Mouse (Mus musculus): ENCODE results near the gene Itgae. TPM values are rescaled to one million over a fixed set of nuclear protein-coding genes. Genes with fewer than 3 reads are reported as not detected.

Itgae gene
- polyA plus RNA-seq (2015; fragmentation: Nextera tagmentation; extraction: Ambion mirVana) = 0.37 TPM in 2 replicates

GRCm38 (mm10) chr11:73090283-73090682, at the start of gene Itgae:
Gene Itgae (plus strand): TSS chr11:73090583.
- no peak for ATAC-seq
- Histone ChIP-seq H3K4me3 (ENCODE audit: low read length) (no peak within 1 kb of the TSS), H3K9me3 (ENCODE audit: control insufficient read depth, low read length) (no peaks in the 10 kb centered on the region), H3K9ac (ENCODE audit: low read depth, low read length) (no peak within 1 kb of the TSS), H3K4me1 (ENCODE audit: control insufficient read depth, insufficient read depth, low read length) (no peaks in the 10 kb centered on the region), H3K27me3 (replicated peaks; ENCODE audit: control insufficient read depth, insufficient read depth, low read length) (no peaks in the 10 kb centered on the region), H3K27ac (ENCODE audit: low read length) (no peak within 1 kb of the TSS), H3K36me3 (ENCODE audit: control insufficient read depth, insufficient read depth, low read length) (no peaks in the 10 kb centered on the region), H3K4me2 (ENCODE audit: low read depth, low read length) (no peak within 1 kb of the TSS)
- 82% methylated on average over 4 of the region's 4 CpGs for WGBS

- ATAC-seq = no peak
- no peaks in the 10 kb centered on the region for H3K36me3 ChIP-seq (ENCODE audit: control insufficient read depth, insufficient read depth, low read length)
- no peaks in the 10 kb centered on the region for H3K9me3 ChIP-seq (ENCODE audit: control insufficient read depth, low read length)
- H3K4me1 ChIP-seq (ENCODE audit: control insufficient read depth, insufficient read depth, low read length) = peaks cover 12% of the 10 kb centered on the region
- H3K9ac ChIP-seq (ENCODE audit: low read depth, low read length) = no peak overlapping the region
- H3K4me3 ChIP-seq (ENCODE audit: low read length) = no peak overlapping the region
- no peaks in the 10 kb centered on the region for H3K27me3 ChIP-seq (replicated peaks; ENCODE audit: control insufficient read depth, insufficient read depth, low read length)
- H3K27ac ChIP-seq (ENCODE audit: low read length) = no peak overlapping the region
- no peak overlapping the region for H3K4me2 ChIP-seq (ENCODE audit: low read depth, low read length)
- 50% methylated on average over 6 of the region's 6 CpGs for WGBS
Measured at GRCm38 (mm10) chr11:73044229-73044755, 46.1 kb upstream of the Itgae start.

GRCm38 (mm10) chr11:73044789-73045188, 45.6 kb upstream of the Itgae start:
- 72% methylated on average over 4 of the region's 4 CpGs for WGBS
- Histone ChIP-seq H3K4me3 (ENCODE audit: low read length) (no peak overlapping the region), H3K4me2 (ENCODE audit: low read depth, low read length) (no peak overlapping the region)

GRCm38 (mm10) chr11:73047542-73047996, 42.8 kb upstream of the Itgae start, which contains the start of gene Ncbp3:
Gene Ncbp3 (plus strand): TSS chr11:73047783.
- peak; percentile 97 for ATAC-seq
- peaks cover 7% of the 10 kb centered on the region for H3K36me3 ChIP-seq (ENCODE audit: control insufficient read depth, insufficient read depth, low read length)
- peak within 1 kb of the TSS; percentile 89 for H3K27ac ChIP-seq (ENCODE audit: low read length)
- peaks cover 12% of the 10 kb centered on the region for H3K4me1 ChIP-seq (ENCODE audit: control insufficient read depth, insufficient read depth, low read length)
- peak within 1 kb of the TSS; percentile 99 for H3K9ac ChIP-seq (ENCODE audit: low read depth, low read length)
- peak within 1 kb of the TSS; percentile 95 for H3K4me3 ChIP-seq (ENCODE audit: low read length)
- H3K9me3 ChIP-seq (ENCODE audit: control insufficient read depth, low read length) = no peaks in the 10 kb centered on the region
- under 1% methylated on average over 39 of the region's 39 CpGs for WGBS
- no peaks in the 10 kb centered on the region for H3K27me3 ChIP-seq (replicated peaks; ENCODE audit: control insufficient read depth, insufficient read depth, low read length)
- peak within 1 kb of the TSS; percentile 79 for H3K4me2 ChIP-seq (ENCODE audit: low read depth, low read length)

More at GRCm38 (mm10) chr11:73044789-73045188, 45.6 kb upstream of the Itgae start:
- Histone ChIP-seq H3K4me1 (ENCODE audit: control insufficient read depth, insufficient read depth, low read length) (peaks cover 12% of the 10 kb centered on the region), H3K9ac (ENCODE audit: low read depth, low read length) (no peak overlapping the region), H3K27ac (ENCODE audit: low read length) (no peak overlapping the region), H3K9me3 (ENCODE audit: control insufficient read depth, low read length) (no peaks in the 10 kb centered on the region), H3K36me3 (ENCODE audit: control insufficient read depth, insufficient read depth, low read length) (no peaks in the 10 kb centered on the region), H3K27me3 (replicated peaks; ENCODE audit: control insufficient read depth, insufficient read depth, low read length) (no peaks in the 10 kb centered on the region)
- ATAC-seq = no peak

- Histone ChIP-seq H3K9me3 (ENCODE audit: control insufficient read depth, low read length) (no peaks in the 10 kb centered on the region), H3K27me3 (replicated peaks; ENCODE audit: control insufficient read depth, insufficient read depth, low read length) (no peaks in the 10 kb centered on the region), H3K27ac (ENCODE audit: low read length) (peak overlapping the region; percentile 89), H3K9ac (ENCODE audit: low read depth, low read length) (peak overlapping the region; percentile 99), H3K4me2 (ENCODE audit: low read depth, low read length) (peak overlapping the region; percentile 79), H3K4me1 (ENCODE audit: control insufficient read depth, insufficient read depth, low read length) (peaks cover 12% of the 10 kb centered on the region), H3K4me3 (ENCODE audit: low read length) (peak overlapping the region; percentile 95), H3K36me3 (ENCODE audit: control insufficient read depth, insufficient read depth, low read length) (peaks cover 7% of the 10 kb centered on the region)
- 1% methylated on average over 50 of the region's 55 CpGs for WGBS
- ATAC-seq = peak; percentile 83
Measured at GRCm38 (mm10) chr11:73048030-73048876, 42.1 kb upstream of the Itgae start.

- ATAC-seq = no peak
- 3% methylated on average over 4 of the region's 4 CpGs for WGBS
- Histone ChIP-seq H3K4me3 (ENCODE audit: low read length) (peak overlapping the region; percentile 95), H3K9ac (ENCODE audit: low read depth, low read length) (peak overlapping the region; percentile 99; the same call in 1 of the 2 replicates), H3K27ac (ENCODE audit: low read length) (peak overlapping the region; percentile 57; the same call in 1 of the 2 replicates), H3K4me2 (ENCODE audit: low read depth, low read length) (peak overlapping the region; percentile 79), H3K27me3 (replicated peaks; ENCODE audit: control insufficient read depth, insufficient read depth, low read length) (no peaks in the 10 kb centered on the region), H3K4me1 (ENCODE audit: control insufficient read depth, insufficient read depth, low read length) (peaks cover 12% of the 10 kb centered on the region), H3K9me3 (ENCODE audit: control insufficient read depth, low read length) (no peaks in the 10 kb centered on the region), H3K36me3 (ENCODE audit: control insufficient read depth, insufficient read depth, low read length) (peaks cover 7% of the 10 kb centered on the region)
Measured at GRCm38 (mm10) chr11:73049335-73049734, 41.0 kb upstream of the Itgae start.

- no peak overlapping the region for H3K9ac ChIP-seq (ENCODE audit: low read depth, low read length)
- no peaks in the 10 kb centered on the region for H3K27me3 ChIP-seq (replicated peaks; ENCODE audit: control insufficient read depth, insufficient read depth, low read length)
- peaks cover 8% of the 10 kb centered on the region for H3K4me1 ChIP-seq (ENCODE audit: control insufficient read depth, insufficient read depth, low read length)
- H3K27ac ChIP-seq (ENCODE audit: low read length) = no peak overlapping the region
- H3K9me3 ChIP-seq (ENCODE audit: control insufficient read depth, low read length) = no peaks in the 10 kb centered on the region
- H3K36me3 ChIP-seq (ENCODE audit: control insufficient read depth, insufficient read depth, low read length) = peaks cover 10% of the 10 kb centered on the region
- 89% methylated on average over 1 of the region's 1 CpGs for WGBS
- no peak overlapping the region for H3K4me3 ChIP-seq (ENCODE audit: low read length)
- H3K4me2 ChIP-seq (ENCODE audit: low read depth, low read length) = no peak overlapping the region
- no peak for ATAC-seq
Measured at GRCm38 (mm10) chr11:73052795-73053194, 37.6 kb upstream of the Itgae start.

GRCm38 (mm10) chr11:73057701-73058100, 32.7 kb upstream of the Itgae start:
- WGBS = 87% methylated on average over 5 of the region's 5 CpGs
- Histone ChIP-seq H3K27me3 (replicated peaks; ENCODE audit: control insufficient read depth, insufficient read depth, low read length) (no peaks in the 10 kb centered on the region), H3K4me1 (ENCODE audit: control insufficient read depth, insufficient read depth, low read length) (no peaks in the 10 kb centered on the region), H3K27ac (ENCODE audit: low read length) (no peak overlapping the region), H3K4me2 (ENCODE audit: low read depth, low read length) (no peak overlapping the region), H3K9ac (ENCODE audit: low read depth, low read length) (no peak overlapping the region), H3K36me3 (ENCODE audit: control insufficient read depth, insufficient read depth, low read length) (0 out of 2 replicates have a peak, but pooled peaks cover 2% of the 10 kb centered on the region), H3K4me3 (ENCODE audit: low read length) (no peak overlapping the region), H3K9me3 (ENCODE audit: control insufficient read depth, low read length) (no peaks in the 10 kb centered on the region)
- no peak for ATAC-seq

- Histone ChIP-seq H3K9me3 (ENCODE audit: control insufficient read depth, low read length) (no peaks in the 10 kb centered on the region), H3K9ac (ENCODE audit: low read depth, low read length) (no peak overlapping the region), H3K4me3 (ENCODE audit: low read length) (no peak overlapping the region), H3K4me1 (ENCODE audit: control insufficient read depth, insufficient read depth, low read length) (no peaks in the 10 kb centered on the region), H3K27ac (ENCODE audit: low read length) (no peak overlapping the region), H3K27me3 (replicated peaks; ENCODE audit: control insufficient read depth, insufficient read depth, low read length) (no peaks in the 10 kb centered on the region), H3K4me2 (ENCODE audit: low read depth, low read length) (no peak overlapping the region), H3K36me3 (ENCODE audit: control insufficient read depth, insufficient read depth, low read length) (0 out of 2 replicates have a peak, but pooled peaks cover 2% of the 10 kb centered on the region)
- no peak for ATAC-seq
- WGBS = 86% methylated on average over 3 of the region's 3 CpGs
Measured at GRCm38 (mm10) chr11:73059630-73060029, 30.8 kb upstream of the Itgae start.
